Mouse (Mus musculus): ENCODE data around the gene Ccr8. TPM values are rescaled to one million over a fixed set of nuclear protein-coding genes. Genes with fewer than 3 reads are reported as not detected.

The Ccr8 gene
- total and polyA plus RNA-seq, 2 experiments: 0.07 TPM; not detected in 1

- no peak for DNase-seq (ENCODE audit: extremely low read depth, low read depth, low spot score)
- 76% methylated on average over 5 of the region's 5 CpGs for WGBS
- no peak overlapping the region for H3K9ac ChIP-seq (ENCODE audit: low read depth, low read length)
- H3K4me1 ChIP-seq (ENCODE audit: control insufficient read depth, insufficient read depth, low read length): no peaks in the 10 kb centered on the region
- no peaks in the 10 kb centered on the region for H3K36me3 ChIP-seq (ENCODE audit: control insufficient read depth, insufficient read depth, low read length)
- H3K79me2 ChIP-seq (ENCODE audit: control insufficient read depth, insufficient read depth, low read length): no peaks in the 10 kb centered on the region
- H3K27ac ChIP-seq (replicated peaks; ENCODE audit: insufficient read depth, low read depth, low read length): no peak overlapping the region
- no peaks in the 10 kb centered on the region for H3K27me3 ChIP-seq (ENCODE audit: control insufficient read depth, insufficient read depth, low read length)
- no peak overlapping the region for H3K4me3 ChIP-seq (ENCODE audit: insufficient read depth, low read depth, low read length)
- no peak for TF ChIP-seq POLR2A (IDR thresholded peaks at IDR 0.05; ENCODE audit: extremely low read depth, insufficient read depth, low read length)
- no peak for TF ChIP-seq CTCF (IDR thresholded peaks at IDR 0.05; ENCODE audit: low read depth, low read length)
Observed at GRCm38 (mm10) chr9:120081967-120082366, 9.9 kb upstream of the Ccr8 start.

- no peak for DNase-seq (ENCODE audit: extremely low read depth, low read depth, low spot score)
- no peaks in the 10 kb centered on the region for H3K79me2 ChIP-seq (ENCODE audit: control insufficient read depth, insufficient read depth, low read length)
- no peak overlapping the region for H3K9ac ChIP-seq (ENCODE audit: low read depth, low read length)
- no peak overlapping the region for H3K4me3 ChIP-seq (ENCODE audit: insufficient read depth, low read depth, low read length)
- no peak overlapping the region for H3K27ac ChIP-seq (replicated peaks; ENCODE audit: insufficient read depth, low read depth, low read length)
- no peaks in the 10 kb centered on the region for H3K4me1 ChIP-seq (ENCODE audit: control insufficient read depth, insufficient read depth, low read length)
- WGBS: 86% methylated on average over 4 of the region's 4 CpGs
- no peaks in the 10 kb centered on the region for H3K36me3 ChIP-seq (ENCODE audit: control insufficient read depth, insufficient read depth, low read length)
- H3K27me3 ChIP-seq (ENCODE audit: control insufficient read depth, insufficient read depth, low read length): no peaks in the 10 kb centered on the region
- TF ChIP-seq POLR2A (IDR thresholded peaks at IDR 0.05; ENCODE audit: extremely low read depth, insufficient read depth, low read length) (no peak), CTCF (IDR thresholded peaks at IDR 0.05; ENCODE audit: low read depth, low read length) (no peak)
Observed at GRCm38 (mm10) chr9:120082691-120083090, 9.2 kb upstream of the Ccr8 start.

- Histone ChIP-seq H3K27ac (replicated peaks; ENCODE audit: insufficient read depth, low read depth, low read length) (no peak overlapping the region), H3K4me1 (ENCODE audit: control insufficient read depth, insufficient read depth, low read length) (no peaks in the 10 kb centered on the region), H3K27me3 (ENCODE audit: control insufficient read depth, insufficient read depth, low read length) (no peaks in the 10 kb centered on the region), H3K4me3 (ENCODE audit: insufficient read depth, low read depth, low read length) (no peak overlapping the region), H3K79me2 (ENCODE audit: control insufficient read depth, insufficient read depth, low read length) (no peaks in the 10 kb centered on the region), H3K9ac (ENCODE audit: low read depth, low read length) (no peak overlapping the region), H3K36me3 (ENCODE audit: control insufficient read depth, insufficient read depth, low read length) (no peaks in the 10 kb centered on the region)
- DNase-seq (ENCODE audit: extremely low read depth, low read depth, low spot score): no peak
- TF ChIP-seq CTCF (IDR thresholded peaks at IDR 0.05; ENCODE audit: low read depth, low read length) (no peak), POLR2A (IDR thresholded peaks at IDR 0.05; ENCODE audit: extremely low read depth, insufficient read depth, low read length) (no peak)
- 77% methylated on average over 18 of the region's 18 CpGs for WGBS
Observed at GRCm38 (mm10) chr9:120083158-120083894, 8.6 kb upstream of the Ccr8 start.

- DNase-seq (ENCODE audit: extremely low read depth, low read depth, low spot score): no peak
- no peak for TF ChIP-seq CTCF (IDR thresholded peaks at IDR 0.05; ENCODE audit: low read depth, low read length)
- no peak for TF ChIP-seq POLR2A (IDR thresholded peaks at IDR 0.05; ENCODE audit: extremely low read depth, insufficient read depth, low read length)
- H3K4me1 ChIP-seq (ENCODE audit: control insufficient read depth, insufficient read depth, low read length): no peaks in the 10 kb centered on the region
- H3K4me3 ChIP-seq (ENCODE audit: insufficient read depth, low read depth, low read length): no peak overlapping the region
- H3K79me2 ChIP-seq (ENCODE audit: control insufficient read depth, insufficient read depth, low read length): no peaks in the 10 kb centered on the region
- H3K36me3 ChIP-seq (ENCODE audit: control insufficient read depth, insufficient read depth, low read length): no peaks in the 10 kb centered on the region
- no peaks in the 10 kb centered on the region for H3K27me3 ChIP-seq (ENCODE audit: control insufficient read depth, insufficient read depth, low read length)
- H3K27ac ChIP-seq (replicated peaks; ENCODE audit: insufficient read depth, low read depth, low read length): no peak overlapping the region
- H3K9ac ChIP-seq (ENCODE audit: low read depth, low read length): no peak overlapping the region
- 85% methylated on average over 9 of the region's 9 CpGs for WGBS
Observed at GRCm38 (mm10) chr9:120084406-120084805, 7.5 kb upstream of the Ccr8 start.

GRCm38 (mm10) chr9:120089125-120089524 lies 2.8 kb upstream of the Ccr8 start:
- Histone ChIP-seq H3K79me2 (ENCODE audit: control insufficient read depth, insufficient read depth, low read length) (no peaks in the 10 kb centered on the region), H3K27me3 (ENCODE audit: control insufficient read depth, insufficient read depth, low read length) (no peaks in the 10 kb centered on the region), H3K9ac (ENCODE audit: low read depth, low read length) (no peak overlapping the region), H3K36me3 (ENCODE audit: control insufficient read depth, insufficient read depth, low read length) (no peaks in the 10 kb centered on the region), H3K27ac (replicated peaks; ENCODE audit: insufficient read depth, low read depth, low read length) (no peak overlapping the region), H3K4me1 (ENCODE audit: control insufficient read depth, insufficient read depth, low read length) (no peaks in the 10 kb centered on the region), H3K4me3 (ENCODE audit: insufficient read depth, low read depth, low read length) (no peak overlapping the region)
- DNase-seq (ENCODE audit: extremely low read depth, low read depth, low spot score): no peak
- WGBS: 87% methylated on average over 7 of the region's 7 CpGs
- no peak for TF ChIP-seq POLR2A (IDR thresholded peaks at IDR 0.05; ENCODE audit: extremely low read depth, insufficient read depth, low read length)
- TF ChIP-seq CTCF (IDR thresholded peaks at IDR 0.05; ENCODE audit: low read depth, low read length): no peak

- TF ChIP-seq POLR2A (IDR thresholded peaks at IDR 0.05; ENCODE audit: extremely low read depth, insufficient read depth, low read length) (no peak), CTCF (IDR thresholded peaks at IDR 0.05; ENCODE audit: low read depth, low read length) (no peak)
- no peak overlapping the region for H3K4me3 ChIP-seq (ENCODE audit: insufficient read depth, low read depth, low read length)
- 86% methylated on average over 10 of the region's 10 CpGs for WGBS
- H3K27me3 ChIP-seq (ENCODE audit: control insufficient read depth, insufficient read depth, low read length): no peaks in the 10 kb centered on the region
- no peaks in the 10 kb centered on the region for H3K79me2 ChIP-seq (ENCODE audit: control insufficient read depth, insufficient read depth, low read length)
- no peaks in the 10 kb centered on the region for H3K4me1 ChIP-seq (ENCODE audit: control insufficient read depth, insufficient read depth, low read length)
- H3K36me3 ChIP-seq (ENCODE audit: control insufficient read depth, insufficient read depth, low read length): no peaks in the 10 kb centered on the region
- no peak for DNase-seq (ENCODE audit: extremely low read depth, low read depth, low spot score)
- no peak overlapping the region for H3K9ac ChIP-seq (ENCODE audit: low read depth, low read length)
- no peak overlapping the region for H3K27ac ChIP-seq (replicated peaks; ENCODE audit: insufficient read depth, low read depth, low read length)
Observed at GRCm38 (mm10) chr9:120091086-120091485, 828 bp upstream of the Ccr8 start.
